In the genomic region with DNA sequence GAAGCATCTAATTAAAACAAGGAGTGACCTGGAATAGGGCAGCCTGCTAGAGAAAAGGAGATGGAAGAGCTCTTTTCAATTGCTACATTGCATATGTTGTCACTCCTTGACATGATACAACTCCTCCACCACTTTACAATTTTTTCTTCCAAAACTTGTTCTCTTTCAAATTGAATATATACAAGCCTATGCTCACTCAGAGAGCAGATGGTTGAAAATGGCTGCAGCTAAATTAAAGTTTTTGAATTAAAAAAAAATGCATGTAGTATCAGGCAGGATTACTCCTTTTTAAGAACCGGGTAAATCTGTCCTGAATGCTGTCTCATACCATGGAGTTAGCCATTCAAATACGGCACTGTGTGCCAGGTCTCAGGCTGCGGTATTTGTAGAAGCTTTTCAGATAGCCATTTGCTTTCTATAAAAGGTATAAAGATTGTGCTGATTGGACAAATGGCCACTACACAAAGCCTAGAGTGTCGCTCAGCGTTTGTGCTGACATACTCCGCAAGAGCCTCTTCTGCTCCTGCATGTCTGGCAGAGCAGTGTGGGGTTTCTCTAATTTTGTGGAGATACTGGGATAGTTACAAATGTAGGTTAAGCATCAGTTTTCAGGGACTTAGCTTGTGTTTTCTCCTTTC, we compare ENCODE assay signal across 21 mouse cellular contexts. TPM values are rescaled to one million over a fixed set of nuclear protein-coding genes. Genes with fewer than 3 reads are reported as not detected.
DNase-seq lines count a peak whose midpoint lies in the region; ATAC-seq lines count a peak whose summit lies in the region.
"Had no signal": no experiment of that assay in that cellular context is flagged by ENCODE, and none has a peak within 500 bp of the region (broad histone marks: within the 10 kb centered on the region; RNA-seq: fewer than 3 reads in every experiment).

No protein-coding gene starts in this region.

- no peaks in the 10 kb centered on the region for H3K36me3 ChIP-seq in forebrain, embryonic 15.5 days
- H3K36me3 ChIP-seq in forebrain, embryonic 11.5 days (ENCODE audit: control insufficient read depth, insufficient read depth, low read length), result no peaks in the 10 kb centered on the region
- H3K36me3 ChIP-seq: hindbrain, embryonic 10.5 days; hindbrain, embryonic 13.5 days; intestine, embryonic 15.5 days had no signal

- no peak overlapping the region for H3K9ac ChIP-seq in forebrain, embryonic 15.5 days (replicated peaks)
- H3K9ac ChIP-seq in forebrain, embryonic 11.5 days (ENCODE audit: low read length), result no peak overlapping the region
- H3K9ac ChIP-seq: forebrain, embryonic 13.5 days; hindbrain, embryonic 13.5 days; intestine, embryonic 15.5 days had no signal

- no peak for DNase-seq in forebrain, embryonic 11.5 days (ENCODE audit: low spot score)
- DNase-seq in frontal cortex, postnatal 10 days (ENCODE audit: low spot score in 2 of 2), result no peak
- peak; percentile 34 to 51 for DNase-seq in right cerebral cortex, postnatal 10 days (ENCODE audit: low spot score in 2 of 2)
- DNase-seq in right cerebral cortex, postnatal 25 days, result no peak
- DNase-seq: adrenal gland, adult 8-10 months; adrenal gland, postnatal 25 days; cerebellum, adult 18-20 months; cerebellum, adult 9-10 months; cerebellum, postnatal 14 days; gastrocnemius, postnatal 36 days; heart, postnatal 36 days; kidney, adult 11 months had no signal

- H3K27ac ChIP-seq in forebrain, embryonic 15.5 days (replicated peaks), result peak overlapping the region; percentile 70
- no peak overlapping the region for H3K27ac ChIP-seq in forebrain, embryonic 11.5 days (ENCODE audit: low read depth, low read length)
- H3K27ac ChIP-seq: forebrain, embryonic 13.5 days; hindbrain, embryonic 10.5 days; hindbrain, embryonic 13.5 days; intestine, embryonic 15.5 days had no signal

- H3K4me3 ChIP-seq in forebrain, embryonic 15.5 days, result no peak overlapping the region
- H3K4me3 ChIP-seq in forebrain, embryonic 11.5 days (ENCODE audit: low read depth, low read length), result no peak overlapping the region
- H3K4me3 ChIP-seq: forebrain, embryonic 13.5 days; hindbrain, embryonic 10.5 days; hindbrain, embryonic 13.5 days; intestine, embryonic 15.5 days had no signal

- no peaks in the 10 kb centered on the region for H3K9me3 ChIP-seq in forebrain, embryonic 15.5 days
- H3K9me3 ChIP-seq in forebrain, embryonic 11.5 days (ENCODE audit: control insufficient read depth, low read length), result no peaks in the 10 kb centered on the region
- H3K9me3 ChIP-seq: forebrain, embryonic 13.5 days; hindbrain, embryonic 10.5 days; hindbrain, embryonic 13.5 days; intestine, embryonic 15.5 days had no signal

- H3K4me1 ChIP-seq in forebrain, embryonic 15.5 days, result no peaks in the 10 kb centered on the region
- no peaks in the 10 kb centered on the region for H3K4me1 ChIP-seq in forebrain, embryonic 11.5 days (replicated peaks; ENCODE audit: control insufficient read depth, insufficient read depth, low read length)
- H3K4me1 ChIP-seq: forebrain, embryonic 13.5 days; hindbrain, embryonic 10.5 days; hindbrain, embryonic 13.5 days; intestine, embryonic 15.5 days had no signal

- no peak; the same call in 1 of the 2 replicates for ATAC-seq in forebrain, embryonic 15.5 days (replicated peaks)
- no peak for ATAC-seq in forebrain, embryonic 11.5 days (replicated peaks; ENCODE audit: low FRiP score)
- ATAC-seq in frontal cortex, adult (ENCODE audit: low TSS enrichment), result peak; percentile 88
- ATAC-seq: activated CD4-positive, CD25-positive, alpha-beta regulatory T cell, adult 4 months; forebrain, embryonic 13.5 days; hindbrain, embryonic 16.5 days; intestine, embryonic 15.5 days had no signal

- H3K27me3 ChIP-seq in forebrain, embryonic 15.5 days, result no peaks in the 10 kb centered on the region
- H3K27me3 ChIP-seq in forebrain, embryonic 11.5 days (ENCODE audit: control insufficient read depth, insufficient read depth, low read length), result no peaks in the 10 kb centered on the region
- H3K27me3 ChIP-seq: forebrain, embryonic 13.5 days; hindbrain, embryonic 13.5 days; intestine, embryonic 15.5 days had no signal

- H3K4me2 ChIP-seq in forebrain, embryonic 15.5 days (replicated peaks), result no peak overlapping the region
- no peak overlapping the region for H3K4me2 ChIP-seq in forebrain, embryonic 11.5 days (ENCODE audit: low read depth, low read length, severe bottlenecking)
- H3K4me2 ChIP-seq: forebrain, embryonic 13.5 days; heart, embryonic 11.5 days; hindbrain, embryonic 13.5 days; intestine, embryonic 15.5 days had no signal

- WGBS in forebrain, embryonic 15.5 days, result 73% methylated on average over 6 of the region's 6 CpGs
- 92% methylated on average over 6 of the region's 6 CpGs for WGBS in forebrain, embryonic 11.5 days

RNA-seq across cellular contexts. Expression of a gene that starts 16.1 kb away (rescaled TPM):
- polyA plus RNA-seq in forebrain, embryonic 15.5 days (2015; fragmentation: Nextera tagmentation; extraction: Ambion mirVana), result 82.7 and 117 TPM in 2 replicates
- 1.6 and 2.0 TPM in 2 replicates for polyA plus RNA-seq in forebrain, embryonic 11.5 days (2014; fragmentation: Nextera tagmentation; extraction: Ambion mirVana)
- polyA plus RNA-seq: activated CD4-positive, CD25-positive, alpha-beta regulatory T cell, adult 4 months had no signal

Comparison
In these comparisons a context has a peak if more than half of its experiments do, and no peak if none do; other contexts are left out.
1. DNase-seq: peak in right cerebral cortex, postnatal 10 days (2 of 2); none in forebrain, embryonic 11.5 days (single experiment), frontal cortex, postnatal 10 days (0 of 2) and right cerebral cortex, postnatal 25 days (single experiment).
2. RNA of a gene that starts 16.1 kb away (polyA plus RNA-seq): 82.7 to 117 TPM in forebrain, embryonic 15.5 days; 1.6 to 2.0 TPM in forebrain, embryonic 11.5 days; every median in the first group is over 10 times any median in the second.